Mouse (Mus musculus) ovary, adult 18-20 months (tissue): ENCODE results near the gene Ptprd.
"Not testable (repeated sequence)": the region's sequence is repeated elsewhere in the genome, so short reads cannot be mapped to it uniquely, and the experiment has no call there.

ENCODE experiments used
- DNase-seq: peaks from one replicate; pipeline ENCODE4 v3.0.0; 2022; ENCODE audit warnings: low spot score, mixed read lengths

Gene Ptprd

DNA sequence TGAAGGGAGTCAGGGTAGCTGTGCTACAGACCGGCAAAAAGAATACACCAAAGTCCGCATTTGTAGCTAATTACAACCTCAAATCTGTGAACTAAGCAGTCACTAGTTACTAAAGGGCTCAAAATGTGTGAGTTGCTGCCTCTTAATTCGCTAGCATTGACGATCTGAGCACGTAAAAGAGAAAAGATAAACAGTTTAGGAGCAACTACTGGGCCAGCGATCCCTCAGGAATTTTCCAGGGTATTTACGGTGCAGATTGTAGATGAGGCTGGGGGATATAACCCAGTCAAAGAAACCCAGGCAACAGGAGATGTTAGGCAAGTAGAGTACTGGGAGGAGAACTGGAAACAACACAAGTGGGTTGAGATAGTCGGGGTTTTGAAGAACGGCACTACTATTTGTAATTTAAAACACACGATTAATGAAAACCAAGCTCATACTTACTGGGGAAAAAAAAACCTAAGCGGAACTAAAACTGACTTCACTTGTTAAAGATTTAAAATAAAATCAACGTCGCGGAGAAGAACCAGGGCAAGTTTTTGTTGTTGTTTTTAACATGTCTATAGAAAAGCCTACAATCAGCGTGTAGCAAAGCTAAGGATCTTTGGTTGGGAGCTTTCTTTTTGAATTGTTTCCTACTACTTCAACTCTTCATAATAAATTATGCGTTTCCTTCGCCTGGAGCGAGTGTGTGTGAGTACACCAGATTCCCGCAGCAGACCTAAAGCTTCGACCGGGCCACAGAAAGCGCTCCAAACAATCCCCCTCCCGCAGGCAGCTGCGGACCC, 1762.9 kb downstream of the Ptprd start:
- no peak for DNase-seq

DNA sequence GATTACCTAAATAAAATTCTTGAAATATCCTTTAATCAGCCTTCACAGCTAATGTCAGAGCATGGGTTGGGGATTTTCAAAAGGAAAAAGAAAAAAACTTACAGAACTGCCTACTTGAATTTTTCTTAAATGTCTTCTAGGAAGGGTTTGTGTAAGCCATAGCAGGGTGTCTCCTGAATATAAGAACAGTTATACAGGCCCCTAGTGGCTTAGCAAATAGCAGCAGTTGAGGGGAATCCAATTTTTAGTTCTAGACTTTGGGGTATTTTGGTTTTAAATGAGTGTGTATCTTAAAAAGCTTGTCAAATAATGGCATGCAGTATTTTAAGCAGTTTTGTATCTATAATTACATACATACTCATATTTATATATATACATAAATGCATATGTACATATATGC, 1764.4 kb downstream of the Ptprd start:
- DNase-seq, result no peak

DNA sequence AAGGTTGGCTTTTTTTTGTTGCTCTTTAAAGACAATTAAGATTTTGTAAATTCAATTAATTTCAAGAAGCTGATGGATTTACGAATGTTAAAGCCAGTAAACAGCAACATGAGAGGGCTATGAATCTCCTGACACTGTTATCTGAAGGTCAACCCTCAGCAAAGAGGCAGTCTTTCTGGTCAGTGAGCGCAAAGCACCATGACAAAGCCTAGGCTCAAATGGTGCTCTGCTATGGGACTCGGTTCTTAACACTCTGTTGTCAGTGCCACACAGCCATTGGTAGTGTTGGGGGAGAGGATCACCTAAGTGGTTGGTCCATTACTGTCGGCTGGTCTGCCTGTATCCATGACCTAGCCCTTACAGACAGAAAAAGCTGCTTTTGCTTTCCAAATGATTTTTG, 1767.0 kb downstream of the Ptprd start:
- no peak for DNase-seq

DNA sequence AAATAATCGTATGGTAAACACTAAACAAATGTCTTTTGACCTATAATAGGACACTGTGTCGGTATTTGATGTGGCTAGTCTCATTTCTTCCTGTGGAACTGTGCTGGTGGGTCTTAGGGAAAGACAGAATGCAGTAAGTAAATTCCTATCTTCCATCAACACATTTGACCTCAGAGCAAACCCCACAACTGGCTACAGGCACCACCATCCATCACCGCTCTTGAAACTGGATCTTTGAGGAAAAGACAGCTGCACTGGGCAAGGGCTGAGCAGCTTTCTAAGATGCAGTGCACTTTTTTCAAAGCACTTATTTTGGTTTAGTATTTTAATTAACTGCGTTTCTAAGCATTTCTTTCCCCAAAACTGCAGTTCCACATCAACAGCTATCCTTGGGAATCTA, 1768.2 kb downstream of the Ptprd start:
- DNase-seq, result no peak

DNA sequence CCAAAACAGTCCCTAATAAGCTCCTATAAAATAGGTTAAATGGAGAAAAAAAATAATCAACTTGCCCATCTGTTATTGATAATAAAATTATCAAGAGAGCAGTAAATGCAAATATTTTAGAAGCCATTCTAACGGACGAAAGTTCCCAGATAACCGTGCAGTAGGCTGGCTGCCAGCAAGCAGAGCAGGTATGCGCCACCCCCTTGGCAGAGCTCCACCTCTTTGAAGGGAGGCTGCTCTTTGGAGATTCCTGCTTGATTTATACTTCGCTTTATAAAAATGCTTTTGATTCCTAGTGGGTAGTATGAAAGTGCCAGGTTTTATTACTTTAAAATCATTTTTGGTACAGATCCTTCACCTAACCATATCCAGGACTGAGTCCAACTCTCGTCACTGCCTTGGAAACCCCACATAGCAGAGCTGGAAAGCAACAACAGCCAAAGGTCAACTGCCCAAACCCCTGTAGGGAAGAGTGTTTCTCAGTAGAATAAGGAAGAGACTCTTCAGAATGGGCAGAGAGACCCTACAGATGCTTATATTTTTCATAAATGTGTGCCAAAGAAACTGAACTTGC, 1770.9 kb downstream of the Ptprd start:
- DNase-seq, result peak; percentile 47

DNA sequence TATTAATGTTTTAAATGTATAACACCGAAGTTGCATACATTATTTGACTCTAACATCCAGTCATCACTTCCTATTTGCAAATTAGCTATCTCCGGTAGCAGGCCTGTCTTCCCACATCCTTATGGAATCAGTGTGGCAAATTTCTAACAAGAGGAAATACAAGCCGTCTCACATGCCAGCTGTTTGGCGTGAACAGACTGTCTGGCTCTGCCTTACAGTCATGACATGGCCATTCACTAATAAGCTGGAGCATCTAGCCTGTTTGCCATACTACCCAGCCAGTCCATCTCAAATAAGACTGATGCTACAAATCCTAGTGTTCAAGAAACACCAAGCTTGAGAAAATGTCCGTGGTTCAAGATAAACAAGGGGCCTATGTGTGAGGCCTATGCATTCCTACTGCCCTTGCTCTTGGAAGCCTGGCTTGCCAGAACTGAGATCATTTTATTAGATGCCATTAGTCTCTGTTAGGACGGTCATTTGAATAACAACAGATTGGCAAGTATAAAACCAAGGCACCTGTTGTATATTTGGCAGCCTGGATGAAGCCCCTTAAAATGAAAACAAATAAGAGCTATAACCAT, 1773.2 kb downstream of the Ptprd start:
- no peak for DNase-seq

DNA sequence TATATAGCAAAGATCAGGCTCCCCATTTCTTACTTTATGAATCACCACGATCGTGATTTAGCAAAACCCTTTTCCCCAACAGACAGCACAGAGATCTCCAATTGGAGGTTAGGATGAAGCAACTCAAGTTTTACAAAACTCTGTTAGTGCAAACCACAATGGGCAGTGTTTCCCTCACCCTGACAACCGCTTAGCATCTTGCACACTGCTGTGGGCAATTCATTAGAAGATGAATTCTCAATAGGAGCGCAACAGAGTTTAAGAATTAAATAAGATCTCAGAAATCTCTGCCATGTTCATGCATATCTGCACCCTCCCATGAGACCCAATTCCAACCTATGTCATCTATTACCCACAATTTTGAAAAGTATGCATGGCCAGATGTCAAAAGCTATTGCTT, 1773.7 kb downstream of the Ptprd start:
- no peak for DNase-seq

DNA sequence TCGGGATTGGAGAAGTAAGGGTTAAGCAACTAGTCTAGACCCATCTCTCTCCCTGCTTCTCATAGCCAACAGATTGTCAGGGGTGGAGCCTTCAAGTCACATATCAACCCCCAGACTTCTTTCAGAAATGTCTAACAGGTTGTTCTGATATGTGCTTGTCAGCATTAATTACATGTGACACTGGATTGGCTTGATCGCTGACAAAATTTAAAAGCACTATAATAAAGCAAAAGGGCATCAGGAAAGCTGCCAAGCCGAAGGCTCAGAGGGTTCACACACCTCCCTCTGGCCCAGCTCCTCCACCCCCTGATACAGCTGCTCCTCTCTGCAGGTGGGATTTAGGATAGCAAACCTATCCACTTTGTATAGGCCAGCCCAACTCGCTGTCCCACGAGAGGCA, 1775.8 kb downstream of the Ptprd start:
- DNase-seq, result no peak

DNA sequence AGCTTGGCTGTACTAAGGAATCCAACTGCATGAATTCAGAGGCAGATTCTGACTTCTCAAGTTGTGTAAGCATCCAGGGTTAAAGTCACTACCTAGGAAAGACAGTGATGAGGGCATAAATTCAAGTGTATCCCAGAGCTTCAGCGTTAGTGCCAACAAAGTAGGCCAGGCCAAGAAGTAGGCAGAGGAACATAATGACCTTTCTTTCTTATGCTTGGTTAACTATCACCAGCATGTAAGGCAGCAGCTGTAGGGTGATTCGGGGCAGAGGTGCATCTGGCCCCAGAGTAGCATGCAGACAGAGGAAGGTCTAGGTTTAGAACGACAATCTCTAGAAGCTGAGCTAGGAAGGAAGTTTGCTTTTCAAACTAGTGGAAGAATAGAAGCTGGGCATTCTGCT, 1782.0 kb downstream of the Ptprd start:
- DNase-seq, result no peak

DNA sequence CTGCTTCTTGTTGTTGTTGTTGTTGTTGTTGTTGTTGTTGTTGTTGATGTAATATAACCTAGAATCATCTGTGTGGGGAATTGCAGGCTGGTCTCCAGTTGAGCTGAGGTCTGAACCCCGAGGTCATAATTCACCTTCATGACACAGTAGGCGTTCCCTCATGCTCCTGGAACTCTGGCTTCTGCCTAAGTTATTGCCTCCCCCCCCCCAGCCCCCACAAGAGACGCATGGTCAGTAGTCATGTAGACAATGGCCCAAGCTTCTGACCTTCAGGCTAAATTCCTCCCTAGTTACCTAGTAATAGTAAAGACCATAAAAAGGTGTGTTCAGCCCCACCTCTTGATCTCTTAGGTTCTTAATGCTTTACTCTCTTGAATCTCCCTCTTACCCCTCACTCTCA, 1784.7 kb downstream of the Ptprd start:
- DNase-seq, result not testable (repeated sequence)

DNA sequence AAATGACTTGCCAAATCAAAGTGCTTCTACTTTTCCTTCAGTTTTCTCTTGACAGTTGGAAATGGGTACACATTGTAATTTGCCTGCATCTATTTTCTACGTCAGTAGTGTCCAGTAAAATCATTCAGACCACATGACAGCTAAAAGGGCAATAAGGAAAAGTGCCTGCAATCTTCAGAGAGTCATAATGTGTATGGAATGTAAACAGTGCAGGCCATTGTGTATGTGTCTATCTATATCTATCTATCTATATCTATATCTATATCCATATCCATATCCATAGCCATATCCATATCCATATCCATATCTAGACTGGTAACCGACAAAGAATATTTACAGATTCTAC, 1786.6 kb downstream of the Ptprd start:
- no peak for DNase-seq

DNA sequence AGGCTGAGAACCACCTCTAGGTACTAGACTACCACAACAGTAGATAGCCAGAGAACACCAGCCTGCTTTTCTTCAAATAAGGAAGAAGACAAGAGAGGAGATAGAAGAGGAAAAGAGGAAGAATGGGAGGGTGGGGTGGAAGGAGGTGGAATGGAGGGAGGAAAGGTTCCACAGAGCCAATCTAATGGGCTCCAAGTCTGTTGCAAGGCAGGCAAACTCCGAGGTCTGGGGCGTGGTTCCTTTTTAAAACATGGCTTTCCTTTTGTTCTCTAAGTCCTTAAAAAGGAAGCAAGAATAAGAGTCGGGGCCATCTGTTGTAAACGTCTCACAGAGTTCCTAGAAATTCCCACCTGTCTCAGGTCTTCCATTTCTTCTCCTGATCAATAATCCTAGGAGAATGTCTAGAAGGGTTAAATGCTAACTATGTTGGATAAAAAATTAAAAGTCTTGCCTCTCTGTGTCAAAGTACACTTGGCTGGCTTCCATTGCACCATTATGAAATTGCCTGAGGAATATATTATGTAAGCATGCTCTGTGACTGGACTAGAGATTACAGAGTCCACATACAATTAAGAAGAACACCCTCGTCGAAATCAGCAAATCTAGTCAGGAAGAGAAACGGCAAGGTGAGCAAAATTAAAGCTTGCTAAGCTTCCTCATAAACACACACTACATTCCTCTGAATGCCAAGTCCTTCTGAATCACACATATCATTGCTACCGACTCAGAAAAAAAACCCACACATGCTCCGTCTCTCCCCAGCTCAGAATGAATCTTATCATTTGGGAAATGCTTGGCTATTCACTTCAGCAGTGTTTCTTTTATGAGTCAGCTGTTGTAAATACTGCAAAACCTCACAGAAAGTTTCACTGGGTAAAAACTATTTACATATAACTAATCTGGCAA, 1787.2 kb downstream of the Ptprd start:
- DNase-seq, result no peak

DNA sequence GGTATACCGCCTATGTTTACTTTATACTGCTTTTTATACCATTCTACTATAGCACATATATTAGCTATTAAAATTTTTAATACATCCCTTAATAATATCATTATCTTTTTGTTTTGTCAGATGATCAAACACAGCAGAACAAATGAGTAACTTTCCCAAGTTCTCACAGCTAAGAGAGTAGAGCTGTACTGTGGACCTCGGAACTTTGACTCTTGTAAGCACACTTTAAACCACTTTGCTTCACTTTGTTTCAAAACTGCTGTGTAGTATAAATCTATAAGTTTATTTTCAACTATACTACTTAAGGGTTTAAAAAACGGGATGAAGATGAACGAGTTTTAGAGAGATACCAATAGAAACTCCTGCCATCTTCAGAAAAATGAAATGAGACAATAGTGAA, 1789.6 kb downstream of the Ptprd start:
- DNase-seq, result no peak

DNA sequence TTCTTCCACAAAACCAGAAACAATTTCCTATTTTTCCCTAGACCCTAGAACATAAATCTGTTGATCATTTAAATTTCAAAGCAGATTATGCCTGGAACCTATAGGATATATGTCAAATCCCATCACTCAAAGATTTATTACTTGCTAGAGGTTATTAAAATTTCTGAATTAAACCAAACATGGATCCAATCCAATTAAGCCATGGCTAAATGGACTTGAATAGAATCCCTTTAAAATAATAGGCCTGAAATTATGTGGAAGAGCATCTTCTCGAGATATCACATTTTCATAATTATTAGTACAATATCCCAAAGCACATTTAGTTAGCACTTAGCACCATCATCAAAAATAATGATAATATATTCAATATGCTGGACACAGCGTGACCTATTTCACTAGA, 1792.1 kb downstream of the Ptprd start:
- no peak for DNase-seq

DNA sequence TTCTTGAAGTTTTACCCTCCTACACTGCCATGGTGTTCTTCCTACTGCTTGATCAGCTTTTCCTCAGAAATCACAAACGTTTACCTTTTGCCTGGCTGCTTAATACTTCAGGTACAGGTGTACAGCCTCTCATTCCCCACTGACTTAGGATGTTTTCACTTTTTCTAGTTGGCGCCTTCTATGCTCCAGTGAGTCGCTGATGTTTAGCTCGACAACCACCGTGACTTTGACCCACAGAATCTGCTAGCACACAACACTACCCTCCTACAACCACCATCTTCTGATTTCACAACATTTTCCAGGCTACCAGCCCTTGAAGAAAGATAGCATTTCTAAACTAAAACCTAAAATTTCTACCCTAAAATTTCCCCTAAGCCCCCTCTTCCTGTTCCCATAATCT, 1794.1 kb downstream of the Ptprd start:
- DNase-seq, result no peak

DNA sequence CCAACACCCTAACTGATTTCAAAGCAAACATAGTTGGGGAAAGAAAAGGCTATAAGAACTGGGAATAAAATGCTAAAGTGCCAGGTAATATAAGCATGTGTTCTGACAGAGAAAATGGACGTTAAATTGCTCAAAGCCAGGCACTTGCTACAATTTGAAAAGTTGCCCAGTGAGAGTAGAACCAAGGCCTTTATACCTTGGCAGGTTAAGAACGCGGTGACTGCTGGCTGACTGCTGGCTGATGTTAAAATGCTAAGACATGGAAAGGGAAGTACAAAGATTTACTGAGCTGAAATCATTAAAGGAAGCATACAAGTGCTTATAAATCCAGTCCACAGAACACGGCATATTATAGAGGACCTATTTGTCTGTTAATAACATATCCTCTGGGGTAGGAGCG, 1796.1 kb downstream of the Ptprd start:
- DNase-seq, result no peak

DNA sequence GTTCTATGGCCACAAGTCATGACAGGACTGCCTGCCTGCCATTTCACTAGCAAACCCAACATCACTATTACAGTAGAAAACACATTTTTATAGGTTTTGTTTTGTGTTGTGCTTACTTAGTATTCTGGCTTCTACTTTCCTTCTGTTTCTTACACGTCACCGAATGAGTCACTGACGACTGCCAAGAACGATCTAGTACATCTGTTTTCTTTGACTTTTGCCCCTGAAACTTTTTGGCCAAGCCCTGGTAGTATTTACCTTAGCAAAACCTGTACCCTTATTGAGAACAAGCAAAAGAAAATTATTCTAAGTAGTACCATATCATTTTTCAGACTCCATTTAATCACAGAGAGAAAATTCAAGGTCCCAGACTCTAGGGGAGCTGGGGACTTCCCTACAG, 1797.2 kb downstream of the Ptprd start:
- DNase-seq, result no peak

DNA sequence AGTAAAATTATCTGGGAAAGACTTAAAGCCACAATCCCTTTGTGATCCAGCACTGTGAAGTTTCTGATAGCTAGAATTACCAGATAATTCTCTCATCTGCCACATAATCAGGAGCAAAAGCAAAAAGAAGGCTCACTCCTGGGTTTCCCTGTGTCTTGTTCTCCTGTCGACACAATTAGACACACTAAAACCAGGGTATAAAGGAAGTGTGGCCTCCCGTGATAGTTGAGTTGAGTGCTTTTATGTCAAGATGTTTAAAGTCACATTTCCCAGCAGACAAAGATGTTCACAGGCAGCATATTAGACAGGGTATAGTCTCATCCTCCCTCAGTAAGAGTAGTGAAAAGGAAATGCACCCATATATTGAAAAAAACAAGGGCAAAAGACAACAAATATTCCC, 1801.7 kb downstream of the Ptprd start:
- DNase-seq, result no peak

DNA sequence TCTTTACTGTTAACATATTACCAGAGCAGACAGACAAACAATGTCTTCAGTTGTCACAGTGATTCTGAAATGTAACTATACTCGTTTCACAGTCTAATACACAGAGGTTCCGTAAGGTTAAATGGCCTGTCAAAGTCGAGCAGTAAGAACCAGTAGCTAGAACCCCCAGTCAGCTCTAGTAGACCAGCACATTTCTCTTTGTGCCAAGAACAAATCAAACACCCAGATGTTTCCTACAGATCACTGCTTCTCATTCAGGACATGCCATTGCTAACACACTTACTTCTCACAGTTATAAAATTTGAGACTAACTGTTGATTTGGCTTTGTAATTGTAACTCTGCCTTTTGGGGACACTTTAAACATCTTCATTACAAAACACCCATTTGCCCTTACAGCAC, 1802.6 kb downstream of the Ptprd start:
- no peak for DNase-seq

DNA sequence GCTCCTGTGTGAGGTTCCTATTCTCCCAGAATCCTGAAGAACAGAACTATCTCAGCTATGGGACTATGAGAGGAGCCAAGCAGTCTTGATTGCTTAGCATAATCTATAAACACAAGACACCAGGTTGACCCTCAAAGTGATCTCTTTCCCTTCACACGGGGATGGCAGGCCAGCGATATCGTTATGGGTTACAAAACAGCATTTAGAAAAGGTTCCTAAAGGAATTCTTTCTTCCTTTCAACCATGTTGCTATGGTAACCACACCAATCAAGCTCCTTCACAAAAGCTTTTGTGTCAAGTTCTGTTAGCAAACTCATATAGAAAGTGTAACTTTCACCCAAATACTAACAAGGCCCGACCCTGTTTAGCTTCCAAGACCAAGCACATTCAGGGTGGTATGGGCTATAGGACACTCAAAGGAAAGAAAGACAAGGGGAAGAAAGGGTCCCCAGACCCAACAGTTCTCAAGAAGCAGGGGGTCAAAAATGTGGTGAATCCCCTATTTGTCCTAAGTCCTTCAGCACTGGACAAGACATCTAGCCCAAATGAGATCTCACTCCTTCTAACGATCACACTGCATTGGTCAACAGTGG, 1805.8 kb downstream of the Ptprd start:
- no peak for DNase-seq

DNA sequence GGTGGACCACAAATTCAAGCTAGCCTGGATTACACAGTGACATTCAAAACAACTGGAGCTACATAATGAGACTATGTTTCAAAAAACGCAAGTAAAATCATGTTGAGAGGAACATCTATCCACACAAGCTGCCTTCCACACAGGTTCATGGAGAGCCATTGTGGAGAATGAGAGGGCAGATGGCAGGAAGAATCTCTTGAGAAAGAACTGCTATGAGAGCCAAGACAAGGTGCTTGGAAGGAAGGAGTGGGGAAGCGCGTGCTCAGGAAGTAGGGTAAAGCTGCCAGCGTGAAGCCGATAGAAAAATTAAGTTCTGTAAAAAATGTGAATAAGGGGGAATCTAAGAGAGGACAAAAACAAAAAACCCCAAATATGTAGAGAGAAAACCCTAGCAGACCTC, 1808.5 kb downstream of the Ptprd start:
- no peak for DNase-seq

DNA sequence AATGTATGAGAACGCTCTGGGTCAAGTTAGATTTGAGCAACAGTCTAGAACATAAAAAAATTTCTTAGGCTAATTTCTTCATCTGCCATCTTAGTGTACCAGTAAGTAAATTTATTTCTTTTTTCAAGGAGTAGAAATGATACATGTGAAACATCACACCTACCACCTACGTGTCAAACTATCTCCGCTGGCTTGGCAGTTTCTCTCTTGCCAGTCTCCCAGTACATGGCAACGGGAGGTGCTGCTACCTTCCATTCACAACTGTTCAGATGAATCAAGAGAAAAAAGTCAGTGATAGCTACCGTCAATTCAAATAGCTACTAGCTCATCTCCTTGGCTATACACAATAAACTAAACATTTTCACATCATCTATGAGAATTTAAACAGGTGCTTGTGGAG, 1823.9 kb downstream of the Ptprd start:
- DNase-seq, result no peak
